Mouse (Mus musculus) myocyte (in vitro differentiated cells): ENCODE data around the gene Adam8. TPM values are rescaled to one million over a fixed set of nuclear protein-coding genes. Genes with fewer than 3 reads are reported as not detected.

ENCODE experiments used
- H3K27me3 ChIP-seq: one replicate; pipeline ENCODE4 v1.6.1; 2011; ENCODE audit not compliant: control insufficient read depth, insufficient read depth, insufficient read length
- H3K36me3 ChIP-seq: one replicate; pipeline ENCODE4 v1.6.1; 2011; ENCODE audit not compliant: control insufficient read depth, insufficient read depth
- H3K4me2 ChIP-seq: one replicate; pipeline ENCODE4 v1.6.1; 2011; ENCODE audit warnings: low read depth, control low read depth
- H3K4me3 ChIP-seq: one replicate; pipeline ENCODE4 v1.5.1; 2011; ENCODE audit warnings: mild to moderate bottlenecking, control low read depth, moderate library complexity
- H3K79me2 ChIP-seq: one replicate; pipeline ENCODE4 v1.6.1; 2011; ENCODE audit not compliant: control insufficient read depth, insufficient read depth
- H3ac ChIP-seq: one replicate; pipeline ENCODE4 v1.6.1; 2011; ENCODE audit not compliant: control insufficient read depth, insufficient read length
- CEBPB ChIP-seq: IDR thresholded peaks from 2 replicates; pipeline ENCODE4 v1.6.1; 2011; ENCODE audit warnings: mild to moderate bottlenecking, moderate library complexity; ENCODE audit not compliant: poor library complexity, insufficient read depth, severe bottlenecking
- E2F4 ChIP-seq: IDR thresholded peaks from one replicate; pipeline ENCODE4 v1.6.1; 2011; ENCODE audit warnings: mild to moderate bottlenecking, control low read depth, moderate library complexity; ENCODE audit not compliant: insufficient read depth
- MAX ChIP-seq: IDR thresholded peaks from one replicate; pipeline ENCODE4 v1.6.1; 2011; ENCODE audit warnings: low read depth, mild to moderate bottlenecking, control low read depth
- MYOD1 ChIP-seq, 3 experiments: IDR thresholded peaks; one replicate each; pipeline ENCODE4 v1.6.1; 2011; ENCODE audit warnings: control low read depth in 2 of 3, low read depth in 2 of 3, mild to moderate bottlenecking in 2 of 3, moderate library complexity in 1 of 3; ENCODE audit not compliant: insufficient read length in 2 of 3, control insufficient read depth in 1 of 3
- MYOG ChIP-seq, 3 experiments: IDR thresholded peaks; one replicate each; pipeline ENCODE4 v1.6.1; 2011; ENCODE audit warnings: control low read depth in 2 of 3, low read depth in 2 of 3, mild to moderate bottlenecking in 2 of 3; ENCODE audit not compliant: insufficient read length in 2 of 3, control insufficient read depth in 1 of 3, insufficient read depth in 1 of 3
- POLR2A ChIP-seq: IDR thresholded peaks from one replicate; pipeline ENCODE4 v1.6.1; 2011; ENCODE audit warnings: low read depth, mild to moderate bottlenecking, control low read depth, moderate library complexity; ENCODE audit not compliant: insufficient read length
- POLR2AphosphoS2 ChIP-seq: IDR thresholded peaks from one replicate; pipeline ENCODE4 v1.6.1; 2011; ENCODE audit warnings: low read depth, control low read depth; ENCODE audit not compliant: insufficient read length
- REST ChIP-seq: IDR thresholded peaks from one replicate; pipeline ENCODE4 v1.6.1; 2011; ENCODE audit warnings: mild to moderate bottlenecking, control low read depth, moderate library complexity; ENCODE audit not compliant: insufficient read depth, insufficient read length
- SRF ChIP-seq: IDR thresholded peaks from one replicate; pipeline ENCODE4 v1.6.1; 2011; ENCODE audit warnings: low read depth; ENCODE audit not compliant: control insufficient read depth, insufficient read length
- TCF12 ChIP-seq: IDR thresholded peaks from one replicate; pipeline ENCODE4 v1.6.1; 2011; ENCODE audit warnings: mild to moderate bottlenecking, control low read depth; ENCODE audit not compliant: poor library complexity, insufficient read depth, severe bottlenecking
- TCF3 ChIP-seq: IDR thresholded peaks from one replicate; pipeline ENCODE4 v1.6.1; 2011; ENCODE audit warnings: low read depth, control low read depth; ENCODE audit not compliant: insufficient read length
- USF1 ChIP-seq: IDR thresholded peaks from one replicate; pipeline ENCODE4 v1.6.1; 2011; ENCODE audit warnings: low read depth, mild to moderate bottlenecking, control low read depth, moderate library complexity
- polyA plus RNA-seq: library from polyadenylated mRNA; unstranded; fragments of >200 nt; fragmentation: generic; extraction: Trizol; gene quantifications from one replicate; pipeline ENCODE4 v1.2.1, GENCODE M21; 2012; ENCODE audit warnings: missing spikeins

Adam8 gene
- polyA plus RNA-seq, 1 experiment, result 2.3 TPM

- Histone ChIP-seq H3ac (no peak overlapping the region), H3K36me3 (no peaks in the 10 kb centered on the region), H3K79me2 (no peaks in the 10 kb centered on the region), H3K4me3 (no peak overlapping the region), H3K4me2 (no peak overlapping the region), H3K27me3 (no peaks in the 10 kb centered on the region)
- no peak for TF ChIP-seq MYOG (IDR thresholded peaks at IDR 0.05; ENCODE audit: control insufficient read depth in 1 of 3, insufficient read depth in 1 of 3, insufficient read length in 2 of 3, low read depth in 2 of 3)
- TF ChIP-seq CEBPB, result no peak
- TF ChIP-seq POLR2A, result no peak
- TF ChIP-seq MAX, result no peak
- no peak for TF ChIP-seq REST
- no peak for TF ChIP-seq E2F4
- no peak for TF ChIP-seq POLR2AphosphoS2
- no peak for TF ChIP-seq SRF
- no peak for TF ChIP-seq TCF12
- no peak for TF ChIP-seq USF1
- no peak for TF ChIP-seq MYOD1 (IDR thresholded peaks at IDR 0.05; ENCODE audit: control insufficient read depth in 1 of 3, insufficient read length in 2 of 3, low read depth in 2 of 3)
- no peak for TF ChIP-seq TCF3
These were observed 47.8 kb downstream of the Adam8 start for GRCm38 (mm10) chr7:139944291-139945240.

GRCm38 (mm10) chr7:139943674-139944281 is 48.6 kb downstream of the Adam8 start, which contains the start of gene Utf1:
Utf1 (plus strand) TSS chr7:139943789.
- Histone ChIP-seq H3K4me2 (no peak within 1 kb of the TSS), H3K4me3 (no peak within 1 kb of the TSS), H3K79me2 (no peaks in the 10 kb centered on the region), H3K36me3 (no peaks in the 10 kb centered on the region), H3K27me3 (no peaks in the 10 kb centered on the region), H3ac (no peak within 1 kb of the TSS)
- no peak for TF ChIP-seq USF1
- no peak for TF ChIP-seq E2F4
- TF ChIP-seq REST, result no peak
- TF ChIP-seq SRF, result no peak
- no peak for TF ChIP-seq TCF12

- Histone ChIP-seq H3K4me3 (no peak overlapping the region), H3K36me3 (no peaks in the 10 kb centered on the region), H3K27me3 (no peaks in the 10 kb centered on the region), H3ac (no peak overlapping the region), H3K4me2 (peak overlapping the region; percentile 38), H3K79me2 (no peaks in the 10 kb centered on the region)
- peak in 2 of 3 experiments; percentile 81 to 86 for TF ChIP-seq MYOG (IDR thresholded peaks at IDR 0.05; ENCODE audit: control insufficient read depth in 1 of 3, insufficient read depth in 1 of 3, insufficient read length in 2 of 3, low read depth in 2 of 3)
- no peak for TF ChIP-seq CEBPB
- TF ChIP-seq MAX, result no peak
- TF ChIP-seq TCF12, result peak; percentile 49
- TF ChIP-seq USF1, result no peak
- TF ChIP-seq SRF, result no peak
- TF ChIP-seq MYOD1 (IDR thresholded peaks at IDR 0.05; ENCODE audit: control insufficient read depth in 1 of 3, insufficient read length in 2 of 3, low read depth in 2 of 3), result peak; percentile 10 to 96 (median 93)
- no peak for TF ChIP-seq POLR2AphosphoS2
- TF ChIP-seq TCF3, result peak; percentile 37
- no peak for TF ChIP-seq POLR2A
- no peak for TF ChIP-seq REST
- no peak for TF ChIP-seq E2F4
These were observed 51.7 kb downstream of the Adam8 start for GRCm38 (mm10) chr7:139940476-139941209.

GRCm38 (mm10) chr7:139937810-139938209 is 54.6 kb downstream of the Adam8 start:
- H3K36me3 ChIP-seq, result no peaks in the 10 kb centered on the region
- no peak overlapping the region for H3K4me3 ChIP-seq
- no peak overlapping the region for H3K4me2 ChIP-seq
- H3K27me3 ChIP-seq, result no peaks in the 10 kb centered on the region
- no peak overlapping the region for H3ac ChIP-seq
- H3K79me2 ChIP-seq, result no peaks in the 10 kb centered on the region
- TF ChIP-seq SRF (no peak), E2F4 (no peak), REST (no peak), MAX (no peak), USF1 (no peak), TCF3 (no peak), POLR2A (no peak), CEBPB (no peak), POLR2AphosphoS2 (no peak), TCF12 (no peak), MYOD1 (IDR thresholded peaks at IDR 0.05; ENCODE audit: control insufficient read depth in 1 of 3, insufficient read length in 2 of 3, low read depth in 2 of 3) (no peak), MYOG (IDR thresholded peaks at IDR 0.05; ENCODE audit: control insufficient read depth in 1 of 3, insufficient read depth in 1 of 3, insufficient read length in 2 of 3, low read depth in 2 of 3) (no peak)
